Mouse (Mus musculus): Measurements from ENCODE around the gene Olfr1324. TPM values are rescaled to one million over a fixed set of nuclear protein-coding genes. Genes with fewer than 3 reads are reported as not detected.
"Not testable (repeated sequence)": the region's sequence is repeated elsewhere in the genome, so short reads cannot be mapped to it uniquely, and the experiment has no call there.

Olfr1324 gene
- not detected in 2 replicates for polyA plus RNA-seq (2016; fragmentation: Nextera tagmentation; extraction: Ambion mirVana)

DNA sequence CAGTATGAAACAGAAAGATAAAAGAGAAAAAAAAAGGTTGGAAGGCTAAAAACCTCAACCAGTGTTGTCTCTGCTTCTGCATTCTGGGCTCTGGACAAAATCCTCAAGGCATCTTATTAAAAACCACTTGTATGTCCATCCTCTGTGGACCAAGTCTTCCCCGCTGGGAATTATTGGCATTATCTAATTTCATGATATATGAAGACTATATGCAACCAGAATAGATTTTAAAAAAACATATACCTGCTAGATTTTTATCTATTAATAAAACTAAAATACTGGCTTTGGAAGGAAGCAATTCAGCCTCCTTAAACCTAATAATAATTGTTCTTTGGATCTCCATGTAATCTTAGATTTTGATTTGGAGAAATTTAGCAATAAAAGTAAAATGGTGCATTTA lies at the start of gene Olfr1324:
Gene Olfr1324 (minus strand): TSS at position 101 of the 400 bp plus-strand sequence.
- Histone ChIP-seq H3K4me3 (no peak within 1 kb of the TSS), H3K4me1 (no peaks in the 10 kb centered on the region), H3K27ac (no peak within 1 kb of the TSS), H3K4me2 (no peak within 1 kb of the TSS), H3K9me3 (replicated peaks) (no peaks in the 10 kb centered on the region), H3K9ac (no peak within 1 kb of the TSS), H3K36me3 (no peaks in the 10 kb centered on the region), H3K27me3 (replicated peaks) (no peaks in the 10 kb centered on the region)
- 72% methylated on average over 1 of the region's 1 CpGs for whole genome bisulfite sequencing (ENCODE audit: insufficient replicate concordance)
- no peak for ATAC-seq

- not testable (repeated sequence) for H3K27me3 ChIP-seq (replicated peaks); H3K4me3 ChIP-seq; H3K4me1 ChIP-seq; H3K4me2 ChIP-seq; H3K9ac ChIP-seq; H3K27ac ChIP-seq; H3K9me3 ChIP-seq (replicated peaks); H3K36me3 ChIP-seq; ATAC-seq
- WGBS (ENCODE audit: insufficient replicate concordance): 67% methylated on average over 6 of the region's 6 CpGs
Observed at GRCm38 (mm10) chrX:50470341-50470740, 42.0 kb upstream of the Olfr1324 start.

DNA sequence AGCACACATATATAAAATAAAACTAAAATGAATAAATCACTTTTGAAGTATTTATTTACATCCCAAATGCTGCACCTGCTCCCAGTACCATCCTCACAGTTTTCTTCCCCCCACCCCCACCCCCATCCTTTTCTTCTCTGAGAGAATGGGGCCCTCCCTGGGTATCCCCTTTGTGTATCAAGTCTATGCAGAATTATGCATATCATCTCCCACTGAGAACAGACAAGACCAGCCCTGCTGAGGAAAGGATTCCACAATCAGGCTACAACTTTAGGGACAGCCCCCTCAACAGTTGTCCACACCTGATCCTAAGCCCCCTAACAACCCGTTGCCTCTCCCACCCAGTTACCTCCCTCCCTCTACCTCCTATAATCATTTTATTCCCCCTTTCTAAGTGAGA lies 27.8 kb upstream of the Olfr1324 start:
- H3K9me3 ChIP-seq (replicated peaks): no peaks in the 10 kb centered on the region
- no peaks in the 10 kb centered on the region for H3K36me3 ChIP-seq
- H3K27ac ChIP-seq: no peak overlapping the region
- H3K9ac ChIP-seq: no peak overlapping the region
- H3K4me3 ChIP-seq: no peak overlapping the region
- no peaks in the 10 kb centered on the region for H3K27me3 ChIP-seq (replicated peaks)
- WGBS (ENCODE audit: insufficient replicate concordance): 38% methylated on average over 1 of the region's 1 CpGs
- H3K4me2 ChIP-seq: no peak overlapping the region
- ATAC-seq: no peak
- no peaks in the 10 kb centered on the region for H3K4me1 ChIP-seq

GRCm38 (mm10) chrX:50443352-50443751 lies 15.1 kb upstream of the Olfr1324 start:
- no peak for ATAC-seq
- H3K27me3 ChIP-seq (replicated peaks): no peaks in the 10 kb centered on the region
- H3K9me3 ChIP-seq (replicated peaks): no peaks in the 10 kb centered on the region
- H3K27ac ChIP-seq: no peak overlapping the region
- no peak overlapping the region for H3K4me3 ChIP-seq
- H3K4me1 ChIP-seq: no peaks in the 10 kb centered on the region
- no peak overlapping the region for H3K9ac ChIP-seq
- no peak overlapping the region for H3K4me2 ChIP-seq
- H3K36me3 ChIP-seq: no peaks in the 10 kb centered on the region
- WGBS (ENCODE audit: insufficient replicate concordance): 33% methylated on average over 1 of the region's 1 CpGs

GRCm38 (mm10) chrX:50442696-50443095 lies 14.4 kb upstream of the Olfr1324 start:
- Histone ChIP-seq H3K27me3 (replicated peaks) (no peaks in the 10 kb centered on the region), H3K4me2 (no peak overlapping the region), H3K9ac (no peak overlapping the region), H3K4me1 (no peaks in the 10 kb centered on the region), H3K4me3 (no peak overlapping the region), H3K36me3 (no peaks in the 10 kb centered on the region), H3K9me3 (replicated peaks) (no peaks in the 10 kb centered on the region), H3K27ac (no peak overlapping the region)
- 82% methylated on average over 1 of the region's 1 CpGs for WGBS (ENCODE audit: insufficient replicate concordance)
- ATAC-seq: no peak

DNA sequence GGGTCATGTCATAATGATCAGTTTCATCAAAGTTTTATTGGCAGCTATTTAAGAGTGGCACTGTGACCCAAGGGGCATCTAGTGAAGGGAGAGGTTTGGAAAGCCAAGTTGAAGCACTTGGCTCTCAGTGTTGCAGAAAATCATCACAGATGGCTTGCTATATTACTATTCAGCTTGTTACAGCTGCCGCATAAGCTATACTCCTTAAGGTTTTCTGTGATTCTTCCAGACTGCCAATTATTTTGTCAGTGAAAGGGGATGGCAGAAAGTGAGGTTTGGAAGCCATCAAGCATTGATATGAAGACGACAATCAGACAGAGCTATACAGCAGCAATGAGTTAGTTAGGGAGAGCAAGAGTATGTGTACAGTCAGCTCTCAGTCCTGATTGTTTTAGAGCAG lies 4.2 kb upstream of the Olfr1324 start:
- ATAC-seq: no peak
- Histone ChIP-seq H3K9ac (no peak overlapping the region), H3K4me3 (no peak overlapping the region), H3K27ac (no peak overlapping the region), H3K4me1 (no peaks in the 10 kb centered on the region), H3K9me3 (replicated peaks) (no peaks in the 10 kb centered on the region), H3K27me3 (replicated peaks) (no peaks in the 10 kb centered on the region), H3K4me2 (no peak overlapping the region), H3K36me3 (no peaks in the 10 kb centered on the region)
- 60% methylated on average over 2 of the region's 2 CpGs for WGBS (ENCODE audit: insufficient replicate concordance)

DNA sequence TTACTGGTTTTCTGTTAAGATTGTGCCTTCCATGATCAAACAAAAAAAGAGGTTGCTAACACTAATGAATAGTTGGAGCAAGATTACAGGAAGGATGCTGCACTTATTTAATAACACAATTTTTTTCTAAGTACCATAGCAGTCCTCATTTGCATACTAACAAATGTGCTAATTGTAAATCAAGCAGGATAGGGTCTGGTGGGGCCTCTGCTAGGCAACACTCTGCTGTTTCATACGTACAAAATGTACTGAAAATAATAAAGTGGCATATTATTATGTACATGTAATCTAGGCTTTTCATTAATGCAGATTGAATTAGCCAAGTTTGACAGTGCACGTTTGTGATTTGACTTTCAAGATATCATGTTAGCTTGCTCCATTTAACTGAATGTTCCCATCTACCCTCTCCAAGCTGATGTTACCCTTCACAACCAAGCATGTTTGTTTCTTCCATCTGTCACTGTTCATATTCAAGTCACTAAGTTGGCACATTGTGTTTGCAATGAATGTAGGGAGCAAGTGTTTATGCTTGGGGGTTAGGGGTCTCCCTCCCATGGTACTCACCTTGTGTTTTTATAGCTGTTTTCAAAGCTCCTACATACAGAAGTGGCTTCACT lies 478 bp downstream of the Olfr1324 start:
- ATAC-seq: no peak
- Histone ChIP-seq H3K9me3 (replicated peaks) (no peaks in the 10 kb centered on the region), H3K36me3 (no peaks in the 10 kb centered on the region), H3K27me3 (replicated peaks) (no peaks in the 10 kb centered on the region), H3K4me2 (no peak overlapping the region), H3K27ac (no peak overlapping the region), H3K9ac (no peak overlapping the region), H3K4me1 (no peaks in the 10 kb centered on the region), H3K4me3 (no peak overlapping the region)
- WGBS (ENCODE audit: insufficient replicate concordance): 40% methylated on average over 2 of the region's 2 CpGs

GRCm38 (mm10) chrX:50425899-50426436 lies 2.3 kb downstream of the Olfr1324 start:
- Histone ChIP-seq H3K9ac (no peak overlapping the region), H3K9me3 (replicated peaks) (no peaks in the 10 kb centered on the region), H3K36me3 (no peaks in the 10 kb centered on the region), H3K4me3 (no peak overlapping the region), H3K27me3 (replicated peaks) (no peaks in the 10 kb centered on the region), H3K4me1 (no peaks in the 10 kb centered on the region), H3K27ac (no peak overlapping the region), H3K4me2 (no peak overlapping the region)
- no peak for ATAC-seq
- 63% methylated on average over 3 of the region's 3 CpGs for WGBS (ENCODE audit: insufficient replicate concordance)

DNA sequence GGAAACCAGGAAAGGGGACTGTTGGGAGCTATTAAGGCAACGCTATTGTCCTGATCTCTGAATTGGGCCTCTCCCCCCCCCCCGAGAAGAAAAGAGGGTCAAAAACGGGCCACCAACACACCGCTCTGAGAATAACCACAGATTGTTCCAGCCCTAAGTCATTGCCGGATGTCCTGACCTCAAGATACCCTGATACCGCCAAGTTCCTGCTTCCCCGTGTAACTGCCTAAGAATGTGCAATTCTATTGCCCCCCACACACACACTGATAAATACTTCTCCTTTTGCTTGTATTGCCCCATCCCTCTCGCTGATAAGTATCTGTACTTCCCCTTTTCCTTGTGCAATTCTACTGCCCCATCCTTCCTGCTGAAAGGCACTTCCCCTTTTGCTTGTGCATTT lies 17.9 kb downstream of the Olfr1324 start:
- ATAC-seq; H3K27ac ChIP-seq; H3K4me3 ChIP-seq; H3K4me2 ChIP-seq; H3K36me3 ChIP-seq; H3K9ac ChIP-seq; H3K4me1 ChIP-seq; H3K27me3 ChIP-seq (replicated peaks); H3K9me3 ChIP-seq (replicated peaks): not testable (repeated sequence)
- WGBS (ENCODE audit: insufficient replicate concordance): 44% methylated on average over 8 of the region's 8 CpGs

DNA sequence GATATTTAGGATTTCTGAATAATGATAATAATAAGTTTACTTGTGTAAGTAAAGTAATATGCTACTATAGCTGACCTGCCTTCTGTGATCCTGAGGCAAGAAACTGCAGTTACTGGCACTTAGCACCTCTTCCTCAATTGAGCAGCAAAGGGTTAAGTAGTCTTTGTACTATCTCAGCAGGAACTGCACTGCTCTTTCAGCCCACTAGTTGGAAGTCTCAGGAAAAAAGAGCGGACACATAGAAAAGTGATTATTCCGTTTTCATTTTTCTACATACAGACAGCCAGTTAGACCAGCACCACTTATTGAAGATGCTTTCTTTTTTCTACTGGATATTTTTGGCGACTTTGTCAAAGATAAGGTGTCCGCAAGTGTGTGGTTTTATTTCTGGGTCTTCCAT lies 37.7 kb downstream of the Olfr1324 start:
- H3K4me2 ChIP-seq; H3K27me3 ChIP-seq (replicated peaks); H3K27ac ChIP-seq; H3K36me3 ChIP-seq; H3K9me3 ChIP-seq (replicated peaks); H3K4me1 ChIP-seq; ATAC-seq; H3K4me3 ChIP-seq; H3K9ac ChIP-seq: not testable (repeated sequence)
- 70% methylated on average over 4 of the region's 4 CpGs for WGBS (ENCODE audit: insufficient replicate concordance)

- Histone ChIP-seq H3K4me1 (no peaks in the 10 kb centered on the region), H3K9ac (no peak overlapping the region), H3K36me3 (no peaks in the 10 kb centered on the region), H3K27me3 (replicated peaks) (no peaks in the 10 kb centered on the region), H3K4me2 (no peak overlapping the region), H3K9me3 (replicated peaks) (peaks cover 12% of the 10 kb centered on the region; the same call in 1 of the 2 replicates), H3K4me3 (no peak overlapping the region), H3K27ac (no peak overlapping the region)
- WGBS (ENCODE audit: insufficient replicate concordance): 64% methylated on average over 1 of the region's 1 CpGs
- 0 out of 2 replicates have a peak, but pooled peaks have one; percentile 65 for ATAC-seq
Observed at GRCm38 (mm10) chrX:50374978-50375377, 53.3 kb downstream of the Olfr1324 start.
